Comparison of ENCODE assay signal across 17 mouse cellular contexts in genomic region chr7:4693004-4693403, GRCm38 (mm10). TPM values are rescaled to one million over a fixed set of nuclear protein-coding genes. Genes with fewer than 3 reads are reported as not detected.
"Had no signal": no experiment of that assay in that cellular context is flagged by ENCODE, and none has a peak within 500 bp of the region (broad histone marks: within the 10 kb centered on the region; RNA-seq: fewer than 3 reads in every experiment).

No protein-coding gene starts in this region.

- DNase-seq: lung, adult 18-20 months; lung, embryonic 14.5 days; lung, postnatal 10 days; lung, postnatal 4 days; right cerebral cortex, postnatal 14 days; spleen, adult 18-20 months; thymus, adult 18-20 months; thymus, postnatal 14 days; thymus, postnatal 36 days had no signal

- H3K4me3 ChIP-seq: midbrain, embryonic 10.5 days; midbrain, embryonic 13.5 days; myocyte; neural tube, embryonic 15.5 days had no signal

- H3K27me3 ChIP-seq: midbrain, embryonic 13.5 days; neural tube, embryonic 13.5 days; neural tube, embryonic 15.5 days had no signal

- H3K4me2 ChIP-seq: lung, embryonic 14.5 days had no signal

- H3K9me3 ChIP-seq: midbrain, embryonic 10.5 days; midbrain, embryonic 13.5 days; neural tube, embryonic 13.5 days; neural tube, embryonic 15.5 days had no signal

- H3K9ac ChIP-seq: lung, embryonic 14.5 days; neural tube, embryonic 15.5 days had no signal

- ATAC-seq: midbrain, embryonic 13.5 days; midbrain, embryonic 16.5 days had no signal

- H3K27ac ChIP-seq: midbrain, embryonic 10.5 days; midbrain, embryonic 13.5 days; neural tube, embryonic 13.5 days; neural tube, embryonic 15.5 days had no signal

RNA-seq across cellular contexts. Expression of gene Brsk1, which starts 2.6 kb away (rescaled TPM):
- total RNA-seq: megakaryocyte, adult 5-6 weeks; megakaryocyte-erythroid progenitor cell, adult 5-6 weeks had no signal

RNA-seq across cellular contexts. Expression of gene Tmem150b, which starts 32.0 kb away (rescaled TPM):
- polyA plus RNA-seq: lung, embryonic 14.5 days had no signal
